In the genomic region with DNA sequence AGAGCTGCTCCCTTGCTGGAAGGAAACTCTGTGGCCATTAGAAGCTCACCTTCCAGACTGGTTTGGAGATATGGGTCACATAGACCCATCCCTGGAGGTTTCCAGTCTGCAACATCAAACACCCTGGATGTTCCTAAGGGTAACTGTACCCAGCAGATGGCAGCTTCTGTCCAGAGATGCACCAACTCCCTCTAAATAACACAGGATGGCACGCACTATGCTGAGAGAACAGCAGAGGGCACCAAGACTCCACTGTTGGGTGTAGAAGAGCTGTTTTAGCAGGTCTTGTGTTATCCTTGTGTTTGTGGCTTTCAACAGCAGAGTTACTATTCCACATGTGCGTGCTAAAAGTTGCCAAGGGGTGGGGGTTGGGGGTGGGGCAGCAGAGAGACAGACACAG, we compare ENCODE assay signal across 9 mouse cellular contexts. TPM values are rescaled to one million over a fixed set of nuclear protein-coding genes. Genes with fewer than 3 reads are reported as not detected.
DNase-seq lines count a peak whose midpoint lies in the region; ATAC-seq and TF ChIP-seq lines count a peak whose summit lies in the region.
"Had no signal": no experiment of that assay in that cellular context is flagged by ENCODE, and none has a peak within 500 bp of the region (broad histone marks: within the 10 kb centered on the region; RNA-seq: fewer than 3 reads in every experiment).

No protein-coding gene starts in this region.

- H3K27me3 ChIP-seq in forebrain, postnatal 0 days (ENCODE audit: insufficient read depth, low read length): no peaks in the 10 kb centered on the region
- H3K27me3 ChIP-seq in hindbrain, embryonic 11.5 days (ENCODE audit: control insufficient read depth, insufficient read depth, low read length): no peaks in the 10 kb centered on the region
- no peaks in the 10 kb centered on the region for H3K27me3 ChIP-seq in lung, postnatal 0 days (replicated peaks; ENCODE audit: insufficient read depth, low read length)
- H3K27me3 ChIP-seq: liver, embryonic 15.5 days had no signal

- peak; percentile 100 for TF ChIP-seq CTCF in forebrain, postnatal 0 days (IDR thresholded peaks at IDR 0.05; ENCODE audit: low read depth)
- TF ChIP-seq CTCF in lung, postnatal 0 days (IDR thresholded peaks at IDR 0.05): peak; percentile 99

- H3K4me2 ChIP-seq in forebrain, postnatal 0 days (ENCODE audit: low read depth): no peak overlapping the region
- no peak overlapping the region for H3K4me2 ChIP-seq in hindbrain, embryonic 11.5 days (replicated peaks; ENCODE audit: low read depth, low read length)
- no peak overlapping the region for H3K4me2 ChIP-seq in lung, postnatal 0 days (replicated peaks; ENCODE audit: low read depth, low read length)
- H3K4me2 ChIP-seq: liver, embryonic 15.5 days had no signal

- H3K36me3 ChIP-seq in forebrain, postnatal 0 days (ENCODE audit: insufficient read depth): no peaks in the 10 kb centered on the region
- no peaks in the 10 kb centered on the region for H3K36me3 ChIP-seq in hindbrain, embryonic 11.5 days (ENCODE audit: control insufficient read depth, insufficient read depth, low read length)
- no peaks in the 10 kb centered on the region for H3K36me3 ChIP-seq in lung, postnatal 0 days (ENCODE audit: insufficient read depth, low read length)
- H3K36me3 ChIP-seq: liver, embryonic 15.5 days had no signal

- no peaks in the 10 kb centered on the region for H3K4me1 ChIP-seq in forebrain, postnatal 0 days (ENCODE audit: insufficient read depth)
- H3K4me1 ChIP-seq in hindbrain, embryonic 11.5 days (replicated peaks; ENCODE audit: control insufficient read depth, insufficient read depth, low read length): no peaks in the 10 kb centered on the region
- no peaks in the 10 kb centered on the region for H3K4me1 ChIP-seq in lung, postnatal 0 days (ENCODE audit: insufficient read depth, low read depth, low read length)
- H3K4me1 ChIP-seq: liver, embryonic 15.5 days had no signal

- WGBS in forebrain, postnatal 0 days: 0% methylated on average over 2 of the region's 2 CpGs
- 10% methylated on average over 2 of the region's 2 CpGs for WGBS in hindbrain, embryonic 11.5 days
- WGBS in lung, postnatal 0 days: 7% methylated on average over 2 of the region's 2 CpGs

- H3K4me3 ChIP-seq in forebrain, postnatal 0 days (ENCODE audit: low read depth, low read length): no peak overlapping the region
- H3K4me3 ChIP-seq in hindbrain, embryonic 11.5 days (ENCODE audit: low read depth, low read length): no peak overlapping the region
- H3K4me3 ChIP-seq in lung, postnatal 0 days (ENCODE audit: low read depth, low read length): no peak overlapping the region
- H3K4me3 ChIP-seq: liver, embryonic 15.5 days had no signal

- TF ChIP-seq EP300 in lung, postnatal 0 days (IDR thresholded peaks at IDR 0.05): no peak

- DNase-seq in MEL-GATA-1-ER (ENCODE audit: extremely low read depth, low read depth): peak; percentile 5
- DNase-seq in cerebellum, adult 11-12 months: peak; percentile 62
- DNase-seq in forebrain, postnatal 0 days: peak; percentile 96
- peak; percentile 88 for DNase-seq in hindbrain, embryonic 11.5 days (ENCODE audit: low spot score)
- DNase-seq in layer of hippocampus, adult 8-10 months (ENCODE audit: low spot score in 2 of 2): peak; percentile 82 to 88
- peak; percentile 91 for DNase-seq in lung, postnatal 0 days (ENCODE audit: low spot score)
- peak; percentile 96 for DNase-seq in retina, embryonic 14.5 days (ENCODE audit: low spot score)
- peak; percentile 29 for DNase-seq in urinary bladder, postnatal 10 days (ENCODE audit: low spot score)

- H3K9ac ChIP-seq in forebrain, postnatal 0 days: no peak overlapping the region
- H3K9ac ChIP-seq in hindbrain, embryonic 11.5 days (ENCODE audit: low read depth, low read length): no peak overlapping the region
- no peak overlapping the region for H3K9ac ChIP-seq in lung, postnatal 0 days (replicated peaks; ENCODE audit: low read depth)
- H3K9ac ChIP-seq: liver, embryonic 15.5 days had no signal

- no peaks in the 10 kb centered on the region for H3K9me3 ChIP-seq in forebrain, postnatal 0 days (ENCODE audit: low read length)
- H3K9me3 ChIP-seq in hindbrain, embryonic 11.5 days (ENCODE audit: control insufficient read depth, low read length): no peaks in the 10 kb centered on the region
- no peaks in the 10 kb centered on the region for H3K9me3 ChIP-seq in lung, postnatal 0 days (ENCODE audit: low read length)
- H3K9me3 ChIP-seq: liver, embryonic 15.5 days had no signal

- ATAC-seq in forebrain, postnatal 0 days: peak; percentile 95
- ATAC-seq in hindbrain, embryonic 11.5 days (ENCODE audit: low FRiP score): peak; percentile 86
- ATAC-seq in lung, postnatal 0 days: peak; percentile 81

- H3K27ac ChIP-seq in forebrain, postnatal 0 days (ENCODE audit: low read depth, low read length): no peak overlapping the region
- H3K27ac ChIP-seq in hindbrain, embryonic 11.5 days (ENCODE audit: low read depth, low read length): no peak overlapping the region
- H3K27ac ChIP-seq in lung, postnatal 0 days (ENCODE audit: low read length): no peak overlapping the region
- H3K27ac ChIP-seq: liver, embryonic 15.5 days had no signal

RNA-seq across cellular contexts. Expression of a gene that starts 21.5 kb away (rescaled TPM):
- 0.77 TPM in 1 of 2 replicates, not detected in the other for total RNA-seq in forebrain, postnatal 0 days (2014; rRNA removed)
- polyA plus RNA-seq in forebrain, postnatal 0 days (2015; fragmentation: Nextera tagmentation; extraction: Ambion mirVana): 0.26 TPM in 1 of 2 replicates, not detected in the other
- not detected in 2 replicates for polyA plus RNA-seq in hindbrain, embryonic 11.5 days (2014; fragmentation: Nextera tagmentation; extraction: Ambion mirVana)
- under 1 TPM in 2 of 4 experiments, not detected in 2; 0.64 to 0.67 TPM for total RNA-seq in layer of hippocampus, adult 8-10 months (2022)
- polyA plus RNA-seq in lung, postnatal 0 days (2015; fragmentation: Nextera tagmentation; extraction: Ambion mirVana): 0.13 TPM in 1 of 2 replicates, not detected in the other
- polyA plus RNA-seq: liver, embryonic 15.5 days had no signal

RNA-seq across cellular contexts. Expression of a gene that starts 29.2 kb away (rescaled TPM):
- total RNA-seq in forebrain, postnatal 0 days (2014; rRNA removed): 20.1 and 23.7 TPM in 2 replicates
- 9.2 and 10.4 TPM in 2 replicates for polyA plus RNA-seq in forebrain, postnatal 0 days (2015; fragmentation: Nextera tagmentation; extraction: Ambion mirVana)
- 9.0 and 12.6 TPM in 2 replicates for polyA plus RNA-seq in hindbrain, embryonic 11.5 days (2014; fragmentation: Nextera tagmentation; extraction: Ambion mirVana)
- total RNA-seq in layer of hippocampus, adult 8-10 months (2022): 10 to 100 TPM; 21.5 to 24.3 (median 23.7) TPM
- polyA plus RNA-seq in lung, postnatal 0 days (2015; fragmentation: Nextera tagmentation; extraction: Ambion mirVana): 4.1 and 4.7 TPM in 2 replicates

Comparison
In these comparisons a context has a peak if more than half of its experiments do, and no peak if none do; other contexts are left out.
1. DNase-seq: peak in every context shown above with its lines; median percentile 96 in forebrain, postnatal 0 days; 96 in retina, embryonic 14.5 days; 91 in lung, postnatal 0 days; 88 in hindbrain, embryonic 11.5 days; 85 in layer of hippocampus, adult 8-10 months; 62 in cerebellum, adult 11-12 months; 29 in urinary bladder, postnatal 10 days; 5 in MEL-GATA-1-ER.